ENCODE assay signal across 8 mouse cellular contexts in the genomic region with DNA sequence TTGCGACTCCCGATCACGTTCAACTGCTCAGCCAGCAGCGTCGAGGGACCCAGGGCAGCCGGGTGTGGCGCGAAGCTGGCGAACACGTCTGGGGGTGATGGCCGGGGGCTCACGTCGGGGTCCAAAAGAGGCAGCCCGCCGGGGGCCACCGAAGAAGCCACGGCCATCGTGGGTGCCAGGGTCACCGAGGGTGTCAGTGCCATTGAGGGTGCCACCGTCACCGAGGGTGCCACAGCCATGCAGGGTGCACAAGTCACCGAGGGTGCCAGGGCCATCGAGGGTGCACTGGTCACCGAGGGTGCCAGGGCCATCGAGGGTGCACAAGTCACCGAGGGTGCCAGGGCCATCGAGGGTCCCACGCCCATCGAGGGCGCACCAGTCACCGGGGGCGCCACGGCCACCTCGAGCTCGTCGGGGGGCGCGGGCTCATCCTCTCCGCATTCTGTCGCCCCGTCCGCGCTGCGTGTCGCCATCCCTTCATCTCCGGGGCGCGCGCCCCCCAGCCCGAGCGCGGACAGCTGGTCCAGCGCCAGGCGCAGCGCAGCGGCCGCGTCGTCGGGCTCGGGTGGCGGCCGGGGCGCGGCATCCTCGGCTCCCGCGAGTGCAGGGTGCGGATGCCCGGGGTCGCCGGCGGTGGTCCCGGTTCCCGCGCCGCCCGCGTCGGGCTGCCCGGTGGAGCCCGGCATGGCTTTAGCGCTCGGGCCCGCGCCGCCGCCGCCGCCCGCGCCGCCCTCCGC. TPM values are rescaled to one million over a fixed set of nuclear protein-coding genes. Genes with fewer than 3 reads are reported as not detected.
DNase-seq lines count a peak whose midpoint lies in the region; ATAC-seq lines count a peak whose summit lies in the region.

No protein-coding gene starts in this region.

- H3K9me3 ChIP-seq in hindbrain, embryonic 12.5 days (replicated peaks): no peaks in the 10 kb centered on the region

- peak overlapping the region; percentile 98 for H3K27ac ChIP-seq in hindbrain, embryonic 12.5 days

- peak overlapping the region; percentile 91 for H3K4me2 ChIP-seq in hindbrain, embryonic 12.5 days (replicated peaks)

- peak overlapping the region; percentile 100 for H3K9ac ChIP-seq in hindbrain, embryonic 12.5 days

- peaks cover 48% of the 10 kb centered on the region for H3K36me3 ChIP-seq in hindbrain, embryonic 12.5 days

- H3K27me3 ChIP-seq in hindbrain, embryonic 12.5 days: no peaks in the 10 kb centered on the region

- peak; percentile 75 for DNase-seq in cerebellum, adult 9-11 months
- no peak for DNase-seq in cerebellum, adult 8-10 months
- DNase-seq in right cerebral cortex, postnatal 4 days: peak; percentile 52
- DNase-seq in right cerebral cortex, adult 2 months (ENCODE audit: low spot score in 2 of 2): no peak
- peak; percentile 40 to 61 for DNase-seq in lung, postnatal 4 days
- DNase-seq in frontal cortex, postnatal 10 days (ENCODE audit: low spot score in 2 of 2): no peak

- WGBS in hindbrain, embryonic 12.5 days: 1% methylated on average over 88 of the region's 94 CpGs

- H3K4me3 ChIP-seq in hindbrain, embryonic 12.5 days: peak overlapping the region; percentile 99

- peaks cover 42% of the 10 kb centered on the region for H3K4me1 ChIP-seq in hindbrain, embryonic 12.5 days

- ATAC-seq in hindbrain, embryonic 12.5 days (ENCODE audit: low FRiP score): no peak
- ATAC-seq in erythroid progenitor cell, adult 5-6 weeks (replicated peaks; ENCODE audit: low FRiP score, poor library complexity, severe bottlenecking): no peak

RNA-seq across cellular contexts. Expression of a gene that starts 0.6 kb away (rescaled TPM):
- 21.4 and 24.8 TPM in 2 replicates for polyA plus RNA-seq in hindbrain, embryonic 12.5 days (2016; fragmentation: Nextera tagmentation; extraction: Ambion mirVana)
- total RNA-seq in erythroid progenitor cell, adult 5-6 weeks (2015; ENCODE audit: low replicate concordance): 1.4 TPM in 1 of 2 replicates, not detected in the other
- total RNA-seq in erythroid progenitor cell, adult 5-6 weeks (2017; ENCODE audit: low replicate concordance): 6.7 TPM in 1 of 2 replicates, not detected in the other

RNA-seq across cellular contexts. Expression of a gene that starts 12.4 kb away (rescaled TPM):
- polyA plus RNA-seq in hindbrain, embryonic 12.5 days (2016; fragmentation: Nextera tagmentation; extraction: Ambion mirVana): 275 and 296 TPM in 2 replicates
- 33.5 TPM in 2 replicates for total RNA-seq in erythroid progenitor cell, adult 5-6 weeks (2015; ENCODE audit: low replicate concordance)
- 39.7 and 45.8 TPM in 2 replicates for total RNA-seq in erythroid progenitor cell, adult 5-6 weeks (2017; ENCODE audit: low replicate concordance)

RNA-seq across cellular contexts. Expression of a gene that starts 19.7 kb away (rescaled TPM):
- polyA plus RNA-seq in hindbrain, embryonic 12.5 days (2016; fragmentation: Nextera tagmentation; extraction: Ambion mirVana): 312 and 406 TPM in 2 replicates
- 65.8 and 80.0 TPM in 2 replicates for total RNA-seq in erythroid progenitor cell, adult 5-6 weeks (2015; ENCODE audit: low replicate concordance)
- 67.9 and 87.3 TPM in 2 replicates for total RNA-seq in erythroid progenitor cell, adult 5-6 weeks (2017; ENCODE audit: low replicate concordance)

RNA-seq across cellular contexts. Expression of a gene that starts 30.6 kb away (rescaled TPM):
- 0.35 and 0.50 TPM in 2 replicates for polyA plus RNA-seq in hindbrain, embryonic 12.5 days (2016; fragmentation: Nextera tagmentation; extraction: Ambion mirVana)
- not detected in 2 replicates for total RNA-seq in erythroid progenitor cell, adult 5-6 weeks (2015; ENCODE audit: low replicate concordance)
- total RNA-seq in erythroid progenitor cell, adult 5-6 weeks (2017; ENCODE audit: low replicate concordance): not detected in 2 replicates

RNA-seq across cellular contexts. Expression of a gene that starts 38.7 kb away (rescaled TPM):
- 0.38 and 0.77 TPM in 2 replicates for polyA plus RNA-seq in hindbrain, embryonic 12.5 days (2016; fragmentation: Nextera tagmentation; extraction: Ambion mirVana)
- total RNA-seq in erythroid progenitor cell, adult 5-6 weeks (2015; ENCODE audit: low replicate concordance): 0.84 TPM in 1 of 2 replicates, not detected in the other
- total RNA-seq in erythroid progenitor cell, adult 5-6 weeks (2017; ENCODE audit: low replicate concordance): 0.13 and 30.2 TPM in 2 replicates

Comparison
In these comparisons a context has a peak if more than half of its experiments do, and no peak if none do; other contexts are left out.
1. DNase-seq: peak in cerebellum, adult 9-11 months (single experiment), right cerebral cortex, postnatal 4 days (single experiment) and lung, postnatal 4 days (2 of 2); none in cerebellum, adult 8-10 months (single experiment), right cerebral cortex, adult 2 months (0 of 2) and frontal cortex, postnatal 10 days (0 of 2).